Mouse (Mus musculus) heart, embryonic 14.5 days (tissue): ENCODE measurements around the gene Rps3. TPM values are rescaled to one million over a fixed set of nuclear protein-coding genes. Genes with fewer than 3 reads are reported as not detected.

ENCODE experiments used
- ATAC-seq: fragments of 200-750 bp; cut with Nextera tagmentation; 2 replicates; pipeline ENCODE4 v1.8.0; 2017; ENCODE audit warnings: low read depth, moderate TSS enrichment; ENCODE audit not compliant: insufficient number of reproducible peaks, insufficient read depth, low FRiP score
- H3K27ac ChIP-seq, 2 experiments: fragments of 200-500 bp in 1 of 2; fragments of 300-500 bp in 1 of 2; sonication (generic) in 1 of 2; replicated peaks in 1 of 2; 2 replicates each; pipeline ENCODE4 v1.5.1; 2012 to 2014; ENCODE audit warnings: low read depth in 2 of 2, low read length in 2 of 2, control low read depth in 1 of 2, mild to moderate bottlenecking in 1 of 2, mixed read lengths in 1 of 2; ENCODE audit not compliant: control insufficient read depth in 1 of 2, insufficient read depth in 1 of 2
- H3K27me3 ChIP-seq: fragments of 300-500 bp; sonication (generic); 2 replicates; pipeline ENCODE4 v1.6.1; 2014; ENCODE audit warnings: mild to moderate bottlenecking, low read length, control low read depth; ENCODE audit not compliant: control insufficient read depth, insufficient read depth
- H3K36me3 ChIP-seq: fragments of 300-500 bp; sonication (generic); 2 replicates; pipeline ENCODE4 v1.6.1; 2014; ENCODE audit warnings: mild to moderate bottlenecking, control low read depth, low read length, mixed read lengths; ENCODE audit not compliant: control insufficient read depth, insufficient read depth
- H3K4me1 ChIP-seq, 2 experiments: fragments of 200-500 bp in 1 of 2; fragments of 300-500 bp in 1 of 2; sonication (generic) in 1 of 2; 2 replicates each; pipeline ENCODE4 v1.6.1; 2012 to 2014; ENCODE audit warnings: low read length in 2 of 2, control low read depth in 1 of 2, mixed read lengths in 1 of 2; ENCODE audit not compliant: control insufficient read depth in 2 of 2, insufficient read depth in 2 of 2
- H3K4me2 ChIP-seq: fragments of 300-500 bp; sonication (generic); 2 replicates; pipeline ENCODE4 v1.6.1; 2014; ENCODE audit warnings: mild to moderate bottlenecking, low read length
- H3K4me3 ChIP-seq, 2 experiments: fragments of 200-500 bp in 1 of 2; fragments of 300-500 bp in 1 of 2; sonication (generic) in 1 of 2; 2 replicates each; pipeline ENCODE4 v1.5.1; 2012 to 2014; ENCODE audit warnings: low read length in 2 of 2, mild to moderate bottlenecking in 2 of 2, control low read depth in 1 of 2, low read depth in 1 of 2, moderate library complexity in 1 of 2; ENCODE audit not compliant: control insufficient read depth in 1 of 2, insufficient read depth in 1 of 2
- H3K9ac ChIP-seq: fragments of 300-500 bp; sonication (generic); 2 replicates; pipeline ENCODE4 v1.6.1; 2014; ENCODE audit warnings: mild to moderate bottlenecking, low read length
- H3K9me3 ChIP-seq: fragments of 300-500 bp; sonication (generic); 2 replicates; pipeline ENCODE4 v1.6.1; 2016; ENCODE audit warnings: low read length, control low read depth; ENCODE audit not compliant: control insufficient read depth
- WGBS: fragments of 180-500 bp; shearing (Covaris S2); extraction: QIAGEN DNeasy Blood & Tissue Kit; methylation state at CpG from one replicate; pipeline ENCODE4 v1.1.7; 2014; 5-methylcytosine and 5-hydroxymethylcytosine counted together
- polyA plus RNA-seq: library from polyadenylated mRNA; unstranded; fragments of >200 nt; fragmentation: Nextera tagmentation; extraction: Ambion mirVana; gene quantifications from 2 replicates; pipeline ENCODE4 v1.2.1, GENCODE M21; 2014

Rps3 gene
- polyA plus RNA-seq, 1 experiment from 2014 or later, result 538 TPM

DNA sequence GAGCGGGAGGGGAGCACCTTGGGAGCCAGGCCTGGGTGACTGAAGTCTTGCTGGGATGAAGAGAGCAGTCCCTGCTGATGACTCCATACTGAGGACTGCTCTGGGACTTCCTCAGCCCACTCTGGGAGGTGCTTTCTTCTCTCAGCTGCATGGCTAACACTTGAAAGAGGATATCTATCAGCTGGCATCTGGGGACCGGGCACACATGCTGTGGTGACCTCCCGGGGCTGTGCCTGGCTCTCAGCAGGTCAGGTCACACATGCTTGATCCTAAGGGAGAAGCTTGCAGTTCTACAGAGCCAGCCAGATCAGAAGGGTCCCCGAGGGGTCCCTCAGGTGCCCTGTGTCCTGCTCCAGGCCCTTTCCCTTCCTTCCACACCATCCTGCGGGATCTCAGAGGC lies 40.4 kb downstream of the Rps3 start:
- Histone ChIP-seq H3K9me3 (no peaks in the 10 kb centered on the region), H3K4me2 (no peak overlapping the region), H3K4me3 (no peak overlapping the region), H3K4me1 (peaks cover 30 to 35% of the 10 kb centered on the region in 2 experiments), H3K27me3 (no peaks in the 10 kb centered on the region), H3K27ac (peak overlapping the region; percentile 39 to 47; a peak in 3 of 4 replicates), H3K9ac (peak overlapping the region; percentile 59), H3K36me3 (peaks cover 13% of the 10 kb centered on the region; the same call in 1 of the 2 replicates)
- ATAC-seq, result no peak
- WGBS, result 44% methylated on average over 5 of the region's 5 CpGs

DNA sequence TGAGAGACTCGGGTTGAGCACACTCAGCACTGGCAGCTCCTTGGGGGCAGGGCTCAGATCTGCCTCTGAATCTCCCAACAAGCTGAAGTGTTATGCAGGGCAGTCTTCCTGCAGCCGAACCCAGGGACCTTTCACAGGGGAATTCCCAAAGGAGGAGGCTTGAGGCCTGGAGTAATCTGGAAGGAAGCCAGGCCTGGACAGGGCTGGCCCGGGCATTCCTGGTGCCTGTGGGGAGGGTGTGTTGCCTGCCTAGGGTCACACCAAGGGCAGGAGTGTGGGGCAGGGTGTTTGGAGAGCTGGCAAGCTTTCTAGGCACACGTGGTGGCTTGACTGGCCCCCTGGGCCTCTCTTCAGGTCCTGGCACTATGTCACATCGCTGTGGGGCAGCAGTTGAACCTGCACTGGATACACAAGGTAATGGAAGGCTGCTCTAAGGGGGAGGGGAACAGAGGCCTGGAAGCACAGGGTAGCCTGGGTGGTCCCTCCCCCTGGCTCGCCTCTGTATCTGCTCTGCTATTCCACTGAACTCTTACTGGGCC lies 41.9 kb downstream of the Rps3 start:
- Histone ChIP-seq H3K27me3 (no peaks in the 10 kb centered on the region), H3K4me1 (peaks cover 30 to 35% of the 10 kb centered on the region in 2 experiments), H3K9me3 (no peaks in the 10 kb centered on the region), H3K4me3 (no peak overlapping the region), H3K36me3 (0 out of 2 replicates have a peak, but pooled peaks cover 10% of the 10 kb centered on the region), H3K9ac (peak overlapping the region; percentile 59), H3K4me2 (peak overlapping the region; percentile 50), H3K27ac (peak overlapping the region; percentile 91 to 95)
- ATAC-seq, result peak; percentile 90
- WGBS, result 4% methylated on average over 6 of the region's 6 CpGs

DNA sequence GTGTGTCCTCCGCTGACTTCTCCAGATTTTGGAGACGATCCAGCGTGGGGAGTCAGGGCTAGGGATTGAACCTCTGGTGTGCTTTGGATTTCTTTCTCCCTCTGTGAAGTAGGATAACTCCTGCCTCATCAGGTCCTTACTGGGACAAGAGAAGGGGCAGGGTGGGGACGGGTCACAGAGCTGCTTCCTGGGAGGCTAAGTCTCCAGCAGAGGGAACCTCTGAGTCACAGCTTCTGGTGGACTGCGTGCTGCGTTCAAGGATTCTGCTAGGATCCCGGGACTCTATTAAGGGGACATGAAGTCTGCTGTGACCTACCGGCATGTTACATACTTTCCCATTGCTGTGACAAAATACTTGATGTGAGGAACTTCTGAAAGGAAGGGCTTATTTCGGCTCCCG lies 44.7 kb downstream of the Rps3 start:
- H3K9me3 ChIP-seq, result no peaks in the 10 kb centered on the region
- H3K4me3 ChIP-seq, result no peak overlapping the region
- peaks cover 34 to 43% of the 10 kb centered on the region in 2 experiments for H3K4me1 ChIP-seq
- no peak overlapping the region for H3K27ac ChIP-seq
- no peak for ATAC-seq
- no peak overlapping the region for H3K4me2 ChIP-seq
- no peak overlapping the region for H3K9ac ChIP-seq
- 67% methylated on average over 10 of the region's 10 CpGs for WGBS
- H3K36me3 ChIP-seq, result peaks cover 3% of the 10 kb centered on the region; the same call in 1 of the 2 replicates
- H3K27me3 ChIP-seq, result no peaks in the 10 kb centered on the region

DNA sequence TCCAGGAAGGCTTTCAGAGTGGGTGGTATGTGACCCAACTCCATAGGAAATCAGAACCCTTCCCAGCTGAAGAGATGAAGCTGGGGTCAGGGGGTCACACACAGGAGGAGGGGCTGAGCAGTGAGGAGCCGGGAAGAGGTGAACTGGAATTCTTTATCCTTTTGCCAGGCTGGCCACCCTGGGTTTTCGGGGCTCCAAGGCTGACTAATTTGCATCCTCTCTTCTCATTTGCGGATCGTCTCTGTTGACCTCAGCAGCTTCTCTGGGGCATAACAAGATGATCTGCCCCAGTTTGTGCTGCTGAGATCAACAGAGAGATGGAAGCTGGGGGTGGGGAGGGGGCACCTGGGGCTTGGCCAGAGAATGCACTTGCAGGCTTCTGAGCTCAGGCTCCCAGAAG lies 47.0 kb downstream of the Rps3 start:
- H3K27ac ChIP-seq, result no peak overlapping the region
- no peak overlapping the region for H3K4me3 ChIP-seq
- ATAC-seq, result no peak
- H3K9me3 ChIP-seq, result no peaks in the 10 kb centered on the region
- no peak overlapping the region for H3K9ac ChIP-seq
- H3K4me2 ChIP-seq, result no peak overlapping the region
- H3K27me3 ChIP-seq, result no peaks in the 10 kb centered on the region
- peaks cover 30 to 32% of the 10 kb centered on the region in 2 experiments for H3K4me1 ChIP-seq
- peaks cover 6% of the 10 kb centered on the region; the same call in 1 of the 2 replicates for H3K36me3 ChIP-seq
- 35% methylated on average over 4 of the region's 4 CpGs for WGBS

- 49% methylated on average over 12 of the region's 12 CpGs for WGBS
- H3K4me2 ChIP-seq, result no peak overlapping the region
- ATAC-seq, result no peak
- H3K36me3 ChIP-seq, result peaks cover 6% of the 10 kb centered on the region; the same call in 1 of the 2 replicates
- H3K27ac ChIP-seq, result no peak overlapping the region
- H3K9ac ChIP-seq, result no peak overlapping the region
- no peaks in the 10 kb centered on the region for H3K27me3 ChIP-seq
- no peak overlapping the region for H3K4me3 ChIP-seq
- H3K9me3 ChIP-seq, result no peaks in the 10 kb centered on the region
- peaks cover 24% of the 10 kb centered on the region in 2 experiments for H3K4me1 ChIP-seq
Measured at GRCm38 (mm10) chr7:99434672-99435250, 48.8 kb downstream of the Rps3 start.

GRCm38 (mm10) chr7:99432863-99433262 lies 50.7 kb downstream of the Rps3 start:
- Histone ChIP-seq H3K4me2 (peak overlapping the region; percentile 15; the same call in 1 of the 2 replicates), H3K9ac (no peak overlapping the region), H3K9me3 (no peaks in the 10 kb centered on the region), H3K36me3 (peaks cover 6% of the 10 kb centered on the region; the same call in 1 of the 2 replicates), H3K27me3 (no peaks in the 10 kb centered on the region), H3K27ac (peak overlapping the region; percentile 16 to 59; a peak in 2 of 4 replicates), H3K4me1 (peaks cover 24 to 28% of the 10 kb centered on the region in 2 experiments), H3K4me3 (no peak overlapping the region)
- ATAC-seq, result no peak
- WGBS, result 75% methylated on average over 6 of the region's 6 CpGs

DNA sequence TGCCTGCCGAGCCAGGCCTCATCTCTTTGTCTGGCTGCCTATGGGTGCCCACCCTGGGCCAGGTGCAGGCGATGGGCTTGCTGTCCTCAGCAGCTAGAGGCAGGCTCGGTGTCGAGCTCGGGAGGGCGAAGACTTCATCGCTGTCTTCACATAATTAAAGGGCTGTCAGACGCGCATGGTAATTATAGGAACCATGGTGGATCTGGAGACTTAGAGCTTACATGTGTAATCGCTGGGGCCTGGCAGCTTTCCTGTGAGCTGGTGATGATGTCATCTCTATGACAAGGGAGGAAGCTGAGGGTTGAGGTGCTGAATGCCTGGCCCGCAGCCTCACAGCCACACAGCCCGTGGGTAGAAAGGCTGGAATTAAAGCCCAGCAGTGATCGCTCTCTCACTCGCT lies 51.3 kb downstream of the Rps3 start:
- no peak for ATAC-seq
- H3K4me2 ChIP-seq, result peak overlapping the region; percentile 15; the same call in 1 of the 2 replicates
- H3K4me1 ChIP-seq, result peaks cover 24 to 28% of the 10 kb centered on the region in 2 experiments
- H3K36me3 ChIP-seq, result peaks cover 6% of the 10 kb centered on the region; the same call in 1 of the 2 replicates
- 42% methylated on average over 14 of the region's 14 CpGs for WGBS
- peak overlapping the region; percentile 19 to 59; a peak in 3 of 4 replicates for H3K27ac ChIP-seq
- no peaks in the 10 kb centered on the region for H3K9me3 ChIP-seq
- H3K27me3 ChIP-seq, result no peaks in the 10 kb centered on the region
- H3K4me3 ChIP-seq, result no peak overlapping the region
- H3K9ac ChIP-seq, result peak overlapping the region; percentile 48
